Mouse (Mus musculus): ENCODE measurements around the gene Crnn. TPM values are rescaled to one million over a fixed set of nuclear protein-coding genes. Genes with fewer than 3 reads are reported as not detected.

Gene Crnn
- polyA plus RNA-seq, 1 experiment from 2014 or later, result 3.1 TPM

Other genes starting within 250 kb of the Crnn start
- 0.60 TPM in 1 of 2 replicates, not detected in the other for gene Lce3a, start 218.6 kb upstream of the Crnn start, polyA plus RNA-seq (2015; fragmentation: Nextera tagmentation; extraction: Ambion mirVana)
- not detected in 2 replicates for gene Lce3b, start 211.8 kb upstream of the Crnn start, polyA plus RNA-seq (2015; fragmentation: Nextera tagmentation; extraction: Ambion mirVana)
- gene Lce3c, start 200.3 kb upstream of the Crnn start, polyA plus RNA-seq (2015; fragmentation: Nextera tagmentation; extraction: Ambion mirVana), result 4.7 and 11.3 TPM in 2 replicates
- gene Lce3d, start 187.4 kb upstream of the Crnn start, polyA plus RNA-seq (2015; fragmentation: Nextera tagmentation; extraction: Ambion mirVana), result not detected in 2 replicates
- 0.66 TPM in 1 of 2 replicates, not detected in the other for gene Lce3e, start 177.7 kb upstream of the Crnn start, polyA plus RNA-seq (2015; fragmentation: Nextera tagmentation; extraction: Ambion mirVana)
- 58.4 and 77.7 TPM in 2 replicates for gene Lce3f, start 152.6 kb upstream of the Crnn start, polyA plus RNA-seq (2015; fragmentation: Nextera tagmentation; extraction: Ambion mirVana)
- 33.4 and 55.3 TPM in 2 replicates for gene Crct1, start 129.1 kb upstream of the Crnn start, polyA plus RNA-seq (2015; fragmentation: Nextera tagmentation; extraction: Ambion mirVana)
- gene Lce1m, start 125.7 kb upstream of the Crnn start, polyA plus RNA-seq (2015; fragmentation: Nextera tagmentation; extraction: Ambion mirVana), result 2.3 and 24.6 TPM in 2 replicates
- not detected in 2 replicates for gene Gm4858, start 76.0 kb upstream of the Crnn start, polyA plus RNA-seq (2015; fragmentation: Nextera tagmentation; extraction: Ambion mirVana)
- 0.06 and 0.10 TPM in 2 replicates for gene Flg2, start 52.5 kb downstream of the Crnn start, polyA plus RNA-seq (2015; fragmentation: Nextera tagmentation; extraction: Ambion mirVana)
- 0.42 and 6.5 TPM in 2 replicates for gene Flg, start 128.7 kb downstream of the Crnn start, polyA plus RNA-seq (2015; fragmentation: Nextera tagmentation; extraction: Ambion mirVana)
- 44.2 and 51.3 TPM in 2 replicates for gene Hrnr, start 175.0 kb downstream of the Crnn start, polyA plus RNA-seq (2015; fragmentation: Nextera tagmentation; extraction: Ambion mirVana)
- gene Rptn, start 248.9 kb downstream of the Crnn start, polyA plus RNA-seq (2015; fragmentation: Nextera tagmentation; extraction: Ambion mirVana), result 0.05 and 0.16 TPM in 2 replicates

Measured in limb, embryonic 15.5 days (tissue).